Mouse (Mus musculus) limb, embryonic 12.5 days (tissue): ENCODE results near the gene Nadk2. TPM values are rescaled to one million over a fixed set of nuclear protein-coding genes. Genes with fewer than 3 reads are reported as not detected.

Source experiments
- ATAC-seq: fragments of 200-750 bp; cut with Nextera tagmentation; 2 replicates; pipeline ENCODE4 v1.8.0; 2017; ENCODE audit warnings: low read depth, moderate TSS enrichment; ENCODE audit not compliant: insufficient number of reproducible peaks, insufficient read depth, low FRiP score, low TSS enrichment
- H3K27ac ChIP-seq: fragments of 300-500 bp; sonication (generic); 2 replicates; pipeline ENCODE4 v1.5.1; 2016; ENCODE audit warnings: mild to moderate bottlenecking, moderate library complexity
- H3K27me3 ChIP-seq: fragments of 300-500 bp; sonication (generic); 2 replicates; pipeline ENCODE4 v1.6.1; 2016; ENCODE audit warnings: mild to moderate bottlenecking, moderate library complexity
- H3K36me3 ChIP-seq: fragments of 300-500 bp; sonication (generic); 2 replicates; pipeline ENCODE4 v1.6.1; 2016; ENCODE audit warnings: mild to moderate bottlenecking, moderate library complexity
- H3K4me1 ChIP-seq: fragments of 300-500 bp; sonication (generic); replicated peaks from 2 replicates; pipeline ENCODE4 v1.6.1; 2016
- H3K4me2 ChIP-seq: fragments of 300-500 bp; sonication (generic); 2 replicates; pipeline ENCODE4 v1.6.1; 2016; ENCODE audit warnings: mild to moderate bottlenecking, moderate library complexity
- H3K4me3 ChIP-seq: fragments of 300-500 bp; sonication (generic); replicated peaks from 2 replicates; pipeline ENCODE4 v1.5.1; 2016; ENCODE audit warnings: mild to moderate bottlenecking
- H3K9ac ChIP-seq: fragments of 300-500 bp; sonication (generic); replicated peaks from 2 replicates; pipeline ENCODE4 v1.6.1; 2016; ENCODE audit warnings: mild to moderate bottlenecking, moderate library complexity
- H3K9me3 ChIP-seq: fragments of 300-500 bp; sonication (generic); 2 replicates; pipeline ENCODE4 v1.6.1; 2016; ENCODE audit warnings: mild to moderate bottlenecking, moderate library complexity
- WGBS: fragments of 180-500 bp; shearing (Covaris S2); methylation state at CpG from one replicate; pipeline ENCODE4 v1.1.7; 2016; 5-methylcytosine and 5-hydroxymethylcytosine counted together
- polyA plus RNA-seq: library from polyadenylated mRNA; unstranded; fragments of >200 nt; fragmentation: Nextera tagmentation; extraction: Ambion mirVana; gene quantifications from 2 replicates; pipeline ENCODE4 v1.2.1, GENCODE M21; 2016

Gene Nadk2
- polyA plus RNA-seq, 1 experiment from 2014 or later, result 34.7 TPM

DNA sequence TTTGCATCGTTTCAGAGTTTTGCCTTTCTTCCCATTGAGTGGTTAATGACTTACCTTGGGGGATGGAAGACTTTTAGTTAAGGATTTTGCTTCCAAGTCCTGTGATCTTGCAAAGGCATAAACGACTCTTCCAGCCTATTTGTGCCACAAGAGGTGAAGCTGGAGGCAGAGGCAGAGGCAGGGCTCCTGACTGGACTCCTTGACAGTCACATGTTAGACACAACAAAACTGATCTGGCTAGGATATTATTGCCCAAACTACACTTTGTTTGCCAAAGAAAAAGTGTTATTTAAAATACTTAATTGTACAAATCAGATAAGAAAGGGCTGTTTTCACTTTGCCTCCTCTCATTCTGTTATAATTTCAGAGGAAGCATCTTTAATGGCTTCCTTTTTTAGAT lies 3.1 kb downstream of the Nadk2 start:
- Histone ChIP-seq H3K9ac (no peak overlapping the region), H3K4me3 (no peak overlapping the region), H3K4me1 (peaks cover 45% of the 10 kb centered on the region), H3K4me2 (peak overlapping the region; percentile 64; the same call in 1 of the 2 replicates), H3K9me3 (no peaks in the 10 kb centered on the region), H3K36me3 (no peaks in the 10 kb centered on the region), H3K27me3 (no peaks in the 10 kb centered on the region), H3K27ac (no peak overlapping the region)
- ATAC-seq, result no peak
- 25% methylated on average over 2 of the region's 2 CpGs for WGBS

DNA sequence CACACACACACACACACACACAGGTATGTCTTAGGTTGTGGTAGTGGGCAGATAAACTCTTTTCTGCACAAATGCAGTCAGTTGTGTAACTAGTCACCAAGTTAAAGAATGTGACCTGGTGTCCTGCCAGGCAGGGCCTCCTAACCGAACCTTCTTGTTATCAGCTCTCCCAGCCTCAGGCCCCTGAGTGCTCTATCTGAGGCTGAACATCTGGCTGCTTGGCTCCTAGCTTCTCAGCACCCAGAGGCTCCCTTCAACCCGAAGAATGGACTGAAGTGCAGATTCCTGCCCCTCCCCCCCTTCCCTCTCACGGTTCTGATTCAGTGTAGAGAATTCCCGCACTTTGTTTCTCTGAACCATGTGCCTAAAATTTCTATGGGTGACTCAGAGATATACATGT lies 3.6 kb downstream of the Nadk2 start:
- no peak overlapping the region for H3K9ac ChIP-seq
- no peak for ATAC-seq
- WGBS, result 27% methylated on average over 4 of the region's 4 CpGs
- H3K36me3 ChIP-seq, result no peaks in the 10 kb centered on the region
- no peaks in the 10 kb centered on the region for H3K27me3 ChIP-seq
- H3K9me3 ChIP-seq, result no peaks in the 10 kb centered on the region
- H3K4me1 ChIP-seq, result peaks cover 48% of the 10 kb centered on the region
- H3K27ac ChIP-seq, result no peak overlapping the region
- no peak overlapping the region for H3K4me3 ChIP-seq
- H3K4me2 ChIP-seq, result 0 out of 2 replicates have a peak overlapping the region, but pooled peaks have one; percentile 10

- H3K4me2 ChIP-seq, result no peak overlapping the region
- H3K36me3 ChIP-seq, result no peaks in the 10 kb centered on the region
- no peaks in the 10 kb centered on the region for H3K9me3 ChIP-seq
- H3K4me3 ChIP-seq, result no peak overlapping the region
- no peak for ATAC-seq
- H3K4me1 ChIP-seq, result peaks cover 40% of the 10 kb centered on the region
- WGBS, result 69% methylated on average over 14 of the region's 14 CpGs
- H3K27ac ChIP-seq, result no peak overlapping the region
- no peaks in the 10 kb centered on the region for H3K27me3 ChIP-seq
- no peak overlapping the region for H3K9ac ChIP-seq
Measured at GRCm38 (mm10) chr15:9075608-9076200, 4.6 kb downstream of the Nadk2 start.

DNA sequence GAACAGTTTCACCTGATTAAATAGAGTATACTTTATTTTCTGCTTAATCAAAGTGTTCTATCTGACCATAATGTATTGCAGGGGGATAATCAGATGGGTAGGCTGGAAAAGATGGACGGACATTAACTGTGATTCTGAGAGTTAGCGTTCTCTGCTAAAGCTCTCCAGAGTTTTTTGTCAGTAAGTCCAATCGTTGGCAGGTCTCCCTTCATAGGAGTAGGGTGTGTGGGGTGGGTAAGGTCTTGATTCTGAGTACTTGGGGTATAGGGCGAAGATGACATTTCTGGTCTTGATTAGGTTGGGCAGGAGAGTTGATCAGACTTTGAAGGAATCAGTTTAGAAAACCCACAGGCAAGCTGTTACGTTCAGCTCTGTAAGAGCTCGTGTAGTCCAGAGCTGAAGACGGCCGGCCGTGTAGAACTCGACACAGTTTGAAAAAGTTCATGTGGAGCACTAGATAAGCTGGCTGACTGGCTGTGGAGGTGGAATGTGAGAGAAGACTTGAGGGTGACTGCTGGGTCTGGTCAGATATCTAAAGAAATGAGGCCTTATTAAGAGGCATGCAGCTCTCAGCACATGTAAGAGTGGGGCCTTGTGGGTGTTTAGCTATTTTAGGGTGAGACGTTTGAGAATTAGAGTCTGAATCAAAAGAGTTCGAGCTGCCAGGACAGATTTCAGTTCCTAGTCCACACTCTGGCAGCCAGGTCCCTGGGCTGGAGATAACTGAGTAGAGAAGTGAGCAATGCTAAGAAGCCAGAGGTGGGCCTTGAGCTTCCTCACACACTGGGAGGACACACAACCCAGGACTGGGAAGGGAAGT lies 7.6 kb downstream of the Nadk2 start:
- ATAC-seq, result no peak
- 79% methylated on average over 12 of the region's 12 CpGs for WGBS
- H3K27ac ChIP-seq, result peak overlapping the region; percentile 67

GRCm38 (mm10) chr15:9079626-9080025 lies 8.6 kb downstream of the Nadk2 start:
- no peak overlapping the region for H3K27ac ChIP-seq
- peaks cover 5% of the 10 kb centered on the region; the same call in 1 of the 2 replicates for H3K36me3 ChIP-seq
- no peaks in the 10 kb centered on the region for H3K27me3 ChIP-seq
- H3K4me1 ChIP-seq, result peaks cover 19% of the 10 kb centered on the region
- no peak overlapping the region for H3K9ac ChIP-seq
- 58% methylated on average over 5 of the region's 5 CpGs for WGBS
- H3K9me3 ChIP-seq, result no peaks in the 10 kb centered on the region
- H3K4me2 ChIP-seq, result no peak overlapping the region
- no peak for ATAC-seq
- H3K4me3 ChIP-seq, result no peak overlapping the region

More for the DNA sequence above, 7.6 kb downstream of the Nadk2 start:
- Histone ChIP-seq H3K27me3 (no peaks in the 10 kb centered on the region), H3K36me3 (no peaks in the 10 kb centered on the region), H3K4me3 (no peak overlapping the region), H3K9me3 (no peaks in the 10 kb centered on the region), H3K4me1 (peaks cover 27% of the 10 kb centered on the region), H3K9ac (no peak overlapping the region), H3K4me2 (no peak overlapping the region)

DNA sequence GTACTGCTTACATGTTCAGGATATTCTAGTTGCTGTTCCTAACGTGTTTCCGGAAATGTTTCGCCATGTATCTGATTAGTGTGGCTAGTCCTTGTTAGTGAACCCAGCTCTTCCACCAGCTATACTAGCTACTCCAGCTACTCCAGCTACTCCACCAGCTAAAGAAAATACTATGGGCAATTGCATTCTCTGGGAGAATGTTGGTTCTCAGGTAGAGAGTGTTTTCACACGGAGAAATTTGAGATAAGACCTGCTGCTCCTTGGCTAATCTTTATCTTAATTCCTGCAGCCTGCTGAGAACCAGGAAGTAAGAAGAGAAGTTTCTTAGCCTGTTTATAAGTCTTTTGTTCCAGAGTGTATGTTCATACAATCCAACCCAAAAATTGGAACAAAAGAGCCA lies 9.1 kb downstream of the Nadk2 start:
- peaks cover 14% of the 10 kb centered on the region for H3K4me1 ChIP-seq
- H3K36me3 ChIP-seq, result peaks cover 5% of the 10 kb centered on the region
- no peak overlapping the region for H3K4me2 ChIP-seq
- H3K4me3 ChIP-seq, result no peak overlapping the region
- no peaks in the 10 kb centered on the region for H3K27me3 ChIP-seq
- H3K27ac ChIP-seq, result no peak overlapping the region
- WGBS, result 74% methylated on average over 4 of the region's 4 CpGs
- H3K9me3 ChIP-seq, result no peaks in the 10 kb centered on the region
- ATAC-seq, result no peak
- no peak overlapping the region for H3K9ac ChIP-seq

- H3K4me1 ChIP-seq, result peaks cover 8% of the 10 kb centered on the region
- no peak overlapping the region for H3K4me3 ChIP-seq
- H3K27ac ChIP-seq, result no peak overlapping the region
- no peak overlapping the region for H3K4me2 ChIP-seq
- ATAC-seq, result no peak
- H3K36me3 ChIP-seq, result peaks cover 15% of the 10 kb centered on the region
- H3K9me3 ChIP-seq, result no peaks in the 10 kb centered on the region
- no peak overlapping the region for H3K9ac ChIP-seq
- H3K27me3 ChIP-seq, result no peaks in the 10 kb centered on the region
- WGBS, result 87% methylated on average over 3 of the region's 3 CpGs
Measured at GRCm38 (mm10) chr15:9081294-9081693, 10.2 kb downstream of the Nadk2 start.

GRCm38 (mm10) chr15:9082753-9083152 lies 11.7 kb downstream of the Nadk2 start:
- H3K4me1 ChIP-seq, result peaks cover 8% of the 10 kb centered on the region
- peaks cover 27% of the 10 kb centered on the region for H3K36me3 ChIP-seq
- no peaks in the 10 kb centered on the region for H3K9me3 ChIP-seq
- no peak overlapping the region for H3K4me2 ChIP-seq
- H3K9ac ChIP-seq, result no peak overlapping the region
- no peak for ATAC-seq
- no peak overlapping the region for H3K27ac ChIP-seq
- H3K4me3 ChIP-seq, result no peak overlapping the region
- whole genome bisulfite sequencing, result 90% methylated on average over 9 of the region's 9 CpGs
- H3K27me3 ChIP-seq, result no peaks in the 10 kb centered on the region

DNA sequence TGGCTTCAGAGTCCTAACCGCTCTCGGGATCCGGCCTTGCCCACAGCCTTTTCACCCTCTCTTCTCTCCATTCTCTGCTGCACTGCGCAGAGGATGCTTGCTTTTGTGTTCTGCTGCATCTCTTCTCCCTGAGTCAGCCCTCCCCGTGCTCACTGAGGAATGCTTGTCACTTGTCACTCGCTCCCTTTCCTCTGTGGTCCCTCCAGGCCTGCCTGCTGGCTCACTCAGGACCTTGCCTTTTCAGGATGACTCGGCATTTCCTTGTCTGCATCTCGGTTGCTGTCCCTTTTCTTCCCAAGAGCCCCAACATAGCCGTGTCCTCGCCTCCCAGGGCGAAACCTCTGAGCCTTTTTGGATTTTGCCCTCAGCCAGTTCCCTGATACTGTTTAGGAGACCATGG lies 15.8 kb downstream of the Nadk2 start:
- no peak for ATAC-seq
- 82% methylated on average over 11 of the region's 11 CpGs for WGBS
- Histone ChIP-seq H3K9me3 (no peaks in the 10 kb centered on the region), H3K27me3 (no peaks in the 10 kb centered on the region), H3K4me3 (no peak overlapping the region), H3K27ac (no peak overlapping the region), H3K9ac (no peak overlapping the region), H3K4me1 (no peaks in the 10 kb centered on the region), H3K4me2 (no peak overlapping the region), H3K36me3 (peaks cover 49% of the 10 kb centered on the region)

- 83% methylated on average over 5 of the region's 5 CpGs for WGBS
- H3K4me2 ChIP-seq, result no peak overlapping the region
- no peak overlapping the region for H3K27ac ChIP-seq
- H3K4me1 ChIP-seq, result no peaks in the 10 kb centered on the region
- no peak for ATAC-seq
- no peaks in the 10 kb centered on the region for H3K27me3 ChIP-seq
- no peak overlapping the region for H3K9ac ChIP-seq
- H3K9me3 ChIP-seq, result no peaks in the 10 kb centered on the region
- no peak overlapping the region for H3K4me3 ChIP-seq
- peaks cover 51% of the 10 kb centered on the region for H3K36me3 ChIP-seq
Measured at GRCm38 (mm10) chr15:9087421-9087820, 16.4 kb downstream of the Nadk2 start.

DNA sequence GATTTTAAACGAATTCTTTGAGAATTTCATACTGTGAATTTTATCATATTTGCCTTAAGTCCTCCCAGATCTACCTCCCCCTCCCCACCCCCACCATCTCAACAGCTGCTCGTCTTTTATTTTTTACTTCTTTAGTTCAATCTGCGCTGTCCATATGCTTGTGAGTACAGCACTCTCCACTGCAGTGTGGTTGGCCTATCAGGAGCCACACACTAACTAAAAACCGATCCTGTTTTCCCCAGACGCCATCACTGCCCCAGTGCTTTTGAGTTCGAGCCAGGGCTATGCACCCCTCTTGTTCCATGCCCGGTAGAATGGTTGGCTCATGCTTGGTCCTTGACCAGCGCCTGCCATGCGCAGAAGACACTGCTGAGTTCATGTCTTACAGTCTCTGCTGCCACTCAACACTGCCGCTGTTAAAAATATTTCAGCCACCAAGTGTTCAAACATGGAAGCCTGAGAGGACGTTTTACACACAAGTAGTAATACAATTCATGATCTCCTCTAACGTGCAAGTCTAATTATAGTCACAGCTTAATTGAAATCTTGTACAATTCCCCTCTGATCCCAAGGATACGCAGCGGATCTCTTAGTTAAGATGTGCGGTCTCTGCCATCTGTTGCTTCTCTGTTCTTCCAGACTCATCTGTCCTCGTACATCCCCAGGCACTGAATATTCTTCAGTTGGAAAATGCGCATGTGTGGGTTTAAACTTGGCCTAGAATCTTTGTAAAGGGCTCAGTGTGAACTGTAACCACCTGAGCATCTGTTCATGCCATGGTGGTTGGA lies 17.0 kb downstream of the Nadk2 start:
- Histone ChIP-seq H3K4me3 (no peak overlapping the region), H3K4me1 (no peaks in the 10 kb centered on the region), H3K4me2 (no peak overlapping the region), H3K36me3 (peaks cover 57% of the 10 kb centered on the region), H3K9me3 (no peaks in the 10 kb centered on the region), H3K27ac (no peak overlapping the region), H3K9ac (no peak overlapping the region), H3K27me3 (no peaks in the 10 kb centered on the region)
- 92% methylated on average over 17 of the region's 17 CpGs for WGBS
- ATAC-seq, result no peak
